Mouse (Mus musculus): ENCODE results near the gene Doc2g. TPM values are rescaled to one million over a fixed set of nuclear protein-coding genes. Genes with fewer than 3 reads are reported as not detected.

The Doc2g gene
- polyA plus RNA-seq (2012; rRNA removed), result 14.7 and 15.3 TPM in 2 replicates

DNA sequence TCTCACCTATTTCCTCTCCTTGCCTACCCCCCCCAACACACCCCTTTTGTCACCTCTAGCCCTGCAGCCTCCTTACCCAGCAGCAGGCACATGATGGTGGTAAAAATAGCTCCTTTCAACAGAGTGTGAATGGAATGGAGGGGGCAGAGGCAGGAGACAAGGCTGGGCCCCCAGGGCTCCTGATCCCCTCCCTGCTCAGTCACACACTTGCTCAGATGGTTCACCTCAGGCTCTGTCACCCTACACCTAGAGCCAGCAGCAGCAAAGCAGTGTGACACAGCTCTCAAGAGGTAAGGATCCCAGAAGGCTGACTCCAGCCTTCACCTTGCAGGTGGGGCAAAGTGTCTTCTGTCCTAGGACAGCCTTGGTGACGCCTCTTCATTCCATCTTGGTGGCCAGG lies at the start of gene Doc2g:
TSS of gene Doc2g (plus strand) at position 202 of the 400 bp plus-strand sequence.

GRCm38 (mm10) chr19:3958470-3958869 lies 44.6 kb upstream of the Doc2g start, which contains the start of gene Aldh3b3:
TSS of gene Aldh3b3 (plus strand) at chr19:3958645.

DNA sequence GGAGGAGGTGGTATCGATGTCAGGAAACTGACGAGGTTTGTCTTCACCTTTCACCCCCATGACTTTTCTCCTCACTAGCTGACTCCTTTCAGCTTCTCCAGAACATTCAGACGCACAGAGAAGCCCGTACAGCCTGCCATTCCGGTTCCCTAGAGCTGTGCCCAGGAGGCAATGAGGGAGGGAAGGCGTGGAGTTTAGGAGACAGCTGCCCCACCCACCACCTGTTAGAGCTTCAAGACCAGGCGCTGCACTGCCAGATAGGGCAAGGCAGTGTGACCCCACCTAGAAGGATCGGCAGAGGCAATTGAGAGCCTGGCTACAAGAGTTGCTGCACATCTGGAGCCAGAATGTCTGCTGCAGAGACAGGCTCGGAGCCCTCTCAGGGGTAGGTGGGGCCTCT lies 30.9 kb upstream of the Doc2g start, which contains the start of gene Aldh3b2:
TSS of gene Aldh3b2 (plus strand) at position 100 of the 400 bp plus-strand sequence.

GRCm38 (mm10) chr19:3986334-3986733 lies 16.8 kb upstream of the Doc2g start, which contains the start of gene Acy3:
TSS of gene Acy3 (plus strand) at chr19:3986570.

DNA sequence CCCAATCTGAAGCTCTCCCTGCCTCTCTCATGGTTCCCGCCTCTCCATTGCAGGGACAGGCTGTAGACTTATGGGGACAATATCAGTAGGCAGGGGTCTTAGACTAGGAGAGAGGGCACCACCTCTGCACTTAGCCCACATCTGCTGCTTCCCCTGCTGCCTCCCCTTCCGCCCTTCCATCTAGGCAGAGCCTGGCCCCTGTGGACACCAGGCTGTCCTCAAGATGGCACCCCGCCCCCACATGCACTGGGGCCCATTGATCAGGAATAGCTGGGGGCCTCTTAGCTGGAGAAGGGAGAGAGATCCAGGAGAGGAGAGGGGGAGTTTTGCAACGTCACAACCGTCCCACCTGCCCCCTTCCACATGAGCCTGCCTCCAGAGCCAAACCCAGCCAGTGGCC lies 10.7 kb upstream of the Doc2g start, which contains the start of gene Tbx10:
TSS of gene Tbx10 (plus strand) at position 337 of the 400 bp plus-strand sequence.

GRCm38 (mm10) chr19:4000119-4000900 lies 2.8 kb upstream of the Doc2g start, which contains the start of the genes Nudt8 and Gm49405:
TSS of gene Nudt8 (plus strand) at chr19:4000580.
TSS of gene Gm49405 (plus strand) at chr19:4000626.

GRCm38 (mm10) chr19:4012432-4013022 lies 9.4 kb downstream of the Doc2g start, which contains the start of gene Ndufv1:
TSS of gene Ndufv1 (minus strand) at chr19:4012806.

DNA sequence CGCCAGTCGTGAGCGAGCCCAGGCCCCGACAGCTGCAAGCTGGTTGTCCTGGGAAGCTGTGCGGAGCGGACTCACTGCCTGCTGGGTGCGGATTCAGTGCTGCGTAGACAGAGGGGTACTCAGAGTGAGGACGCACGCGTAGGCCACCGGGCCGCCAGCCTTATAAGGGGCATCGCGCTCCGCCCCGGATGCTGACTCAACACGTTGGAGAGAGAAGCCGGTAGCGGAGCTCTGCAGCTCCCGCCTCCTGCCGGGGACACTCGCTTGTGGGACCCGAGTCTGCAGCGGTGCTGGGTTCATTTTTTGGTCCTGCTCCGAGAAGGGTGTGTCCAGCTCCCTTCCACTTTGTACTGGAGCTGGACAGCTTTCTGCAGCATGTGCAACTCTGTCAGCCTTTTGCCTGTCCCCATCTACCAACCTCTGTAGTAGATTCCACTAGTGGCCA lies 34.7 kb downstream of the Doc2g start, which contains the start of gene Gstp1:
TSS of gene Gstp1 (minus strand) at position 198 of the 445 bp plus-strand sequence.

GRCm38 (mm10) chr19:4045966-4046865 lies 43.1 kb downstream of the Doc2g start, which contains the start of gene Gstp2:
TSS of gene Gstp2 (minus strand) at chr19:4046023.

Other genes with a start within 250 kb of the Doc2g start
- gene Kmt5b, start 235.9 kb upstream of the Doc2g start, polyA plus RNA-seq (2012; rRNA removed), result 14.5 and 17.9 TPM in 2 replicates
- gene Chka, start 151.5 kb upstream of the Doc2g start, polyA plus RNA-seq (2012; rRNA removed), result 104 and 134 TPM in 2 replicates
- 201 and 237 TPM in 2 replicates for gene Tcirg1, start 96.2 kb upstream of the Doc2g start, polyA plus RNA-seq (2012; rRNA removed)
- gene Ndufs8, start 90.5 kb upstream of the Doc2g start, polyA plus RNA-seq (2012; rRNA removed), result 383 and 425 TPM in 2 replicates
- 48.6 and 65.2 TPM in 2 replicates for gene Aldh3b1, start 73.5 kb upstream of the Doc2g start, polyA plus RNA-seq (2012; rRNA removed)
- gene Unc93b1, start 68.1 kb upstream of the Doc2g start, polyA plus RNA-seq (2012; rRNA removed), result 181 and 196 TPM in 2 replicates
- 0.06 and 0.22 TPM in 2 replicates for gene Aldh3b3, start 44.7 kb upstream of the Doc2g start, polyA plus RNA-seq (2012; rRNA removed)
- gene Aldh3b2, start 31.0 kb upstream of the Doc2g start, polyA plus RNA-seq (2012; rRNA removed), result 1.8 and 2.1 TPM in 2 replicates
- gene Acy3, start 16.7 kb upstream of the Doc2g start, polyA plus RNA-seq (2012; rRNA removed), result 26.4 and 39.5 TPM in 2 replicates
- gene Tbx10, start 10.6 kb upstream of the Doc2g start, polyA plus RNA-seq (2012; rRNA removed), result not detected in 2 replicates
- 21.4 and 31.4 TPM in 2 replicates for gene Nudt8, start 2.7 kb upstream of the Doc2g start, polyA plus RNA-seq (2012; rRNA removed)
- gene Gm49405, start 2.7 kb upstream of the Doc2g start, polyA plus RNA-seq (2012; rRNA removed), result 2.0 and 3.0 TPM in 2 replicates
- gene Ndufv1, start 9.5 kb downstream of the Doc2g start, polyA plus RNA-seq (2012; rRNA removed), result 114 and 130 TPM in 2 replicates
- 602 and 633 TPM in 2 replicates for gene Gstp1, start 34.7 kb downstream of the Doc2g start, polyA plus RNA-seq (2012; rRNA removed)
- gene Gstp2, start 42.7 kb downstream of the Doc2g start, polyA plus RNA-seq (2012; rRNA removed), result 19.2 and 19.7 TPM in 2 replicates
- 0.62 and 1.6 TPM in 2 replicates for gene Gstp3, start 56.3 kb downstream of the Doc2g start, polyA plus RNA-seq (2012; rRNA removed)
- gene Cabp2, start 78.3 kb downstream of the Doc2g start, polyA plus RNA-seq (2012; rRNA removed), result not detected in 2 replicates
- gene Cdk2ap2, start 93.9 kb downstream of the Doc2g start, polyA plus RNA-seq (2012; rRNA removed), result 282 and 353 TPM in 2 replicates
- gene Pitpnm1, start 96.7 kb downstream of the Doc2g start, polyA plus RNA-seq (2012; rRNA removed), result 140 and 151 TPM in 2 replicates
- gene Aip, start 122.5 kb downstream of the Doc2g start, polyA plus RNA-seq (2012; rRNA removed), result 123 and 142 TPM in 2 replicates
- 0.10 and 0.18 TPM in 2 replicates for gene Gpr152, start 136.5 kb downstream of the Doc2g start, polyA plus RNA-seq (2012; rRNA removed)
- 0.06 TPM in 1 of 2 replicates, not detected in the other for gene Cabp4, start 140.7 kb downstream of the Doc2g start, polyA plus RNA-seq (2012; rRNA removed)
- 376 and 395 TPM in 2 replicates for gene Coro1b, start 145.3 kb downstream of the Doc2g start, polyA plus RNA-seq (2012; rRNA removed)
- gene Ptprcap, start 150.3 kb downstream of the Doc2g start, polyA plus RNA-seq (2012; rRNA removed), result 32.6 and 49.4 TPM in 2 replicates
- gene Rps6kb2, start 160.0 kb downstream of the Doc2g start, polyA plus RNA-seq (2012; rRNA removed), result 34.0 and 51.7 TPM in 2 replicates
- gene Carns1, start 172.2 kb downstream of the Doc2g start, polyA plus RNA-seq (2012; rRNA removed), result 11.3 and 12.2 TPM in 2 replicates
- gene Tbc1d10c, start 188.0 kb downstream of the Doc2g start, polyA plus RNA-seq (2012; rRNA removed), result 5.6 and 6.3 TPM in 2 replicates
- 485 and 610 TPM in 2 replicates for gene Ppp1ca, start 188.8 kb downstream of the Doc2g start, polyA plus RNA-seq (2012; rRNA removed)
- 28.8 and 35.2 TPM in 2 replicates for gene Rad9a, start 198.3 kb downstream of the Doc2g start, polyA plus RNA-seq (2012; rRNA removed)
- 39.8 and 49.9 TPM in 2 replicates for gene Clcf1, start 210.9 kb downstream of the Doc2g start, polyA plus RNA-seq (2012; rRNA removed)
- gene AC109138.7, start 211.0 kb downstream of the Doc2g start, polyA plus RNA-seq (2012; rRNA removed), result not detected in 2 replicates
- gene Pold4, start 228.6 kb downstream of the Doc2g start, polyA plus RNA-seq (2012; rRNA removed), result 79.9 and 81.1 TPM in 2 replicates